Mouse (Mus musculus) liver, embryonic 16.5 days (tissue): ENCODE measurements at regions not wholly inside any gene's neighbourhood (a gene's known extent, or its start where the extent isn't known, plus 50 kb on each side); places are given as distances from the start of the nearest gene placed in this dataset.

Source experiments
- ATAC-seq: fragments of 200-750 bp; cut with Nextera tagmentation; 2 replicates; pipeline ENCODE4 v1.8.0; 2017; ENCODE audit warnings: low read depth, mild to moderate bottlenecking, moderate number of reproducible peaks, moderate library complexity
- H3K27ac ChIP-seq: fragments of 300-500 bp; sonication (generic); 2 replicates; pipeline ENCODE4 v1.5.1; 2014; ENCODE audit warnings: mild to moderate bottlenecking, low read length
- H3K27me3 ChIP-seq: fragments of 300-500 bp; sonication (generic); 2 replicates; pipeline ENCODE4 v1.6.1; 2014; ENCODE audit warnings: low read depth, low read length, mixed read lengths; ENCODE audit not compliant: control insufficient read depth, insufficient read depth
- H3K36me3 ChIP-seq: fragments of 300-500 bp; sonication (generic); 2 replicates; pipeline ENCODE4 v1.6.1; 2014; ENCODE audit warnings: mild to moderate bottlenecking; ENCODE audit not compliant: control insufficient read depth, insufficient read depth
- H3K4me1 ChIP-seq: fragments of 300-500 bp; sonication (generic); 2 replicates; pipeline ENCODE4 v1.6.1; 2014; ENCODE audit warnings: low read depth, low read length, mixed read lengths; ENCODE audit not compliant: control insufficient read depth
- H3K4me2 ChIP-seq: fragments of 300-500 bp; sonication (generic); 2 replicates; pipeline ENCODE4 v1.6.1; 2014; ENCODE audit warnings: low read depth, low read length, mixed read lengths
- H3K4me3 ChIP-seq: fragments of 300-500 bp; sonication (generic); 2 replicates; pipeline ENCODE4 v1.5.1; 2014; ENCODE audit warnings: low read depth, mild to moderate bottlenecking, low read length
- H3K9ac ChIP-seq: fragments of 300-500 bp; sonication (generic); 2 replicates; pipeline ENCODE4 v1.6.1; 2014; ENCODE audit warnings: low read depth, low read length
- H3K9me3 ChIP-seq: fragments of 300-500 bp; sonication (generic); replicated peaks from 2 replicates; pipeline ENCODE4 v1.6.1; 2016; ENCODE audit warnings: low read length; ENCODE audit not compliant: control insufficient read depth
- whole genome bisulfite sequencing: fragments of 180-500 bp; shearing (Covaris S2); extraction: QIAGEN DNeasy Blood & Tissue Kit; methylation state at CpG from one replicate; pipeline ENCODE4 v1.1.7; 2014; ENCODE audit not compliant: insufficient replicate concordance; 5-methylcytosine and 5-hydroxymethylcytosine counted together

DNA sequence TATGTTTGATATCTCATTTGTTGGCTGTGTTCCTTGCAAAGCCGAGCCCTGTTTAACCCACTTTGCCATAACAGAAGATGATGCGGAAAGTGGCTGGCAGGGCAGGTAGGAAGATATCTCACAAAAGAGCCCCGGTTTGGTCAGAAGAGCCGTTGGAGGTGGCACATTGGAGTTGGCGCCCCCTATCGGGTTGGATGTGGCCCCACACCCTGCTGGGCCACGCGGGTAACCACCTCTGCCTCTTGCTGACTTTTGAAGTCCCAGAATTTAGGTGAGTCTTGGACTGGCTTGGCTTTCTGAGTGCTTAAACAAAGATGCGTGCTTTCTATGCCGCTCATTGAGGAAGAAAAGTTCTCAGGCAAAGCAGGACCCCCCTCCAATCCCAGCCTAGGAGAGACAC lies 56.1 kb downstream of the Gm4791 start:
- Histone ChIP-seq H3K4me1 (no peaks in the 10 kb centered on the region), H3K4me2 (no peak overlapping the region), H3K9me3 (no peaks in the 10 kb centered on the region), H3K4me3 (no peak overlapping the region), H3K9ac (no peak overlapping the region), H3K27ac (no peak overlapping the region), H3K27me3 (no peaks in the 10 kb centered on the region), H3K36me3 (no peaks in the 10 kb centered on the region)
- no peak for ATAC-seq
- 64% methylated on average over 10 of the region's 10 CpGs for WGBS

DNA sequence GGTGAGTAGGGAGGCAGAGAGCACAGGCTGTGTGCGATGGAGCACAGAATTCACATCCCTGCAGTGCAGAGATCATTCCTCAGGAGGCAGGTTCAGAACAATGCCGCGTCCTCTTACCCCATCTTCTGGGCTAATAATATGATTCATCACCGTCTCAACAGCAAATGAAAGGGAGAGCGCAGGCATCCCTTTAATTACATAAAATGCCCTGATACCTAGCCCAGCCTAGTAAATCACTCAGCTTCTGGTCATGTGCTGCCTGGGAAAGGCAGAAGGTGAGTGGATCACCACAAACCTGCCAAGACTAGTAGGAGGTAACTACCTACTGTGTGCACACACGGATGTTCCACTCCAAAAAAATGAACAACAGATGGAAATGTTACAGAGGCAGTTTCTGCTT lies 57.0 kb downstream of the Gm4791 start:
- no peaks in the 10 kb centered on the region for H3K9me3 ChIP-seq
- WGBS, result 71% methylated on average over 6 of the region's 6 CpGs
- ATAC-seq, result no peak
- H3K27ac ChIP-seq, result no peak overlapping the region
- no peak overlapping the region for H3K4me2 ChIP-seq
- no peaks in the 10 kb centered on the region for H3K27me3 ChIP-seq
- no peaks in the 10 kb centered on the region for H3K36me3 ChIP-seq
- H3K4me3 ChIP-seq, result no peak overlapping the region
- no peak overlapping the region for H3K9ac ChIP-seq
- no peaks in the 10 kb centered on the region for H3K4me1 ChIP-seq

GRCm38 (mm10) chr9:47059339-47060005 lies 60.9 kb downstream of the Gm4791 start:
- Histone ChIP-seq H3K9ac (no peak overlapping the region), H3K4me2 (no peak overlapping the region), H3K36me3 (no peaks in the 10 kb centered on the region), H3K27ac (no peak overlapping the region), H3K4me3 (no peak overlapping the region), H3K9me3 (no peaks in the 10 kb centered on the region), H3K4me1 (no peaks in the 10 kb centered on the region), H3K27me3 (no peaks in the 10 kb centered on the region)
- WGBS, result 51% methylated on average over 7 of the region's 7 CpGs
- ATAC-seq, result no peak

DNA sequence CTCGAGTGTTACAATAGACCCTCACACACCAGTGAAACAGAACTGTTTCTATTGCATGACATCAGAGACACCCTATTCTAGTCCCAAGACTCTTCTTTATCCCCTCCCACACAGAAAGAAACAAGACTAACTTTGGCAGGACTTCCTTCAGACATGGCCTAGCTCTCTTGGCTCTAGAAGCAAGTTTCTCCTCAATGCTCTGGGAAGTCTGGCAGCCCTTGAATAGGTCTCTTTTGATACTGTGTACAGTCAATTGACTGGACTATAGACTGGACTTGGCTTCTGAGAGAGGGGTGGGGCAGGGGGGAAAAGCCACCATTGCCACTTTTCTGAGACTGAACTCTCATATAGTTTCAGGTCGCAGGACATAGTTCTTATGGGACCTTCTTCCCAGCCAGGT lies 62.2 kb downstream of the Gm4791 start:
- Histone ChIP-seq H3K27ac (no peak overlapping the region), H3K4me1 (no peaks in the 10 kb centered on the region), H3K4me2 (no peak overlapping the region), H3K9me3 (no peaks in the 10 kb centered on the region), H3K36me3 (no peaks in the 10 kb centered on the region), H3K9ac (no peak overlapping the region), H3K4me3 (no peak overlapping the region), H3K27me3 (no peaks in the 10 kb centered on the region)
- WGBS, result 46% methylated on average over 2 of the region's 2 CpGs
- ATAC-seq, result no peak

DNA sequence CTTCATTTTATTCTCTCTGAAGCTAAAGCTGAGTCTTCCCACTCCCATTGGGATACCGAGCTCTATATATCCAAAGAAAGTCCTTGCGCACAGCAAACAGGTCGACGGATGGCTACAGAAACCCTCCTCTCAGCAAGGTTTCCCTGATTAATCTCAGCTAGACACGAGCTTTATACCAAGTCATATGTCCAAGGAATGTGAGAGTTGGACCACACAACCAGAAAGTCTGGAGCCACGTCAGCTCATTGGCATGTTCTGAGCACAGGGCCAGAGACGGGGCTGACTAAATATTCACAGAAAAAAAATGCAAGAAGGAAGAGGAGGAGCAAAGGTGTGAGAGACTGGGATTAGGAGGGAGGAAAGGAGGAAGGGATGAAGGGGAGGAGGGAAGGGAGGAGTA lies 64.0 kb downstream of the Gm4791 start:
- Histone ChIP-seq H3K4me3 (no peak overlapping the region), H3K9ac (no peak overlapping the region), H3K9me3 (no peaks in the 10 kb centered on the region), H3K27ac (no peak overlapping the region), H3K27me3 (no peaks in the 10 kb centered on the region), H3K36me3 (no peaks in the 10 kb centered on the region), H3K4me2 (no peak overlapping the region), H3K4me1 (no peaks in the 10 kb centered on the region)
- WGBS, result 65% methylated on average over 7 of the region's 7 CpGs
- ATAC-seq, result no peak

DNA sequence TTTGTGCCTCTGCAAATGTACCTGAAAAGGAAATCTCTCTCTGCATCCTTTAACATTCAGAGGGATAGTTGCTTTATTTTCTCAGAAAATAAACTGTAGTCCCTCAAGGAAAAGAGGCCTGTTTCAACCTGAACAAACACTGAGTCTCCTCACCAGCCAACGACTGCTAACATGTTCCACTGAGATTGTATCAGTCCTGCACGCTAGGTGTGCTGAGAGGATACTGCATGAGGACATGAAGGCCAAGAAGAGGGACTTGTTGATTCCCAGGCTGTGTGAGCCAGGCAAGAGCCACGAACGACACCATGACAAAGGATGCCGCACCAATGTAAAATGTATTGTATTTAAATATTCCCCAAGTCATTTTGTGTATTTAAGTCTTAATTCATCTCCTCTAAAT lies 65.2 kb downstream of the Gm4791 start:
- Histone ChIP-seq H3K4me3 (no peak overlapping the region), H3K9ac (no peak overlapping the region), H3K27ac (no peak overlapping the region), H3K4me1 (no peaks in the 10 kb centered on the region), H3K36me3 (no peaks in the 10 kb centered on the region), H3K4me2 (no peak overlapping the region), H3K27me3 (no peaks in the 10 kb centered on the region), H3K9me3 (no peaks in the 10 kb centered on the region)
- no peak for ATAC-seq
- WGBS, result 68% methylated on average over 5 of the region's 5 CpGs

DNA sequence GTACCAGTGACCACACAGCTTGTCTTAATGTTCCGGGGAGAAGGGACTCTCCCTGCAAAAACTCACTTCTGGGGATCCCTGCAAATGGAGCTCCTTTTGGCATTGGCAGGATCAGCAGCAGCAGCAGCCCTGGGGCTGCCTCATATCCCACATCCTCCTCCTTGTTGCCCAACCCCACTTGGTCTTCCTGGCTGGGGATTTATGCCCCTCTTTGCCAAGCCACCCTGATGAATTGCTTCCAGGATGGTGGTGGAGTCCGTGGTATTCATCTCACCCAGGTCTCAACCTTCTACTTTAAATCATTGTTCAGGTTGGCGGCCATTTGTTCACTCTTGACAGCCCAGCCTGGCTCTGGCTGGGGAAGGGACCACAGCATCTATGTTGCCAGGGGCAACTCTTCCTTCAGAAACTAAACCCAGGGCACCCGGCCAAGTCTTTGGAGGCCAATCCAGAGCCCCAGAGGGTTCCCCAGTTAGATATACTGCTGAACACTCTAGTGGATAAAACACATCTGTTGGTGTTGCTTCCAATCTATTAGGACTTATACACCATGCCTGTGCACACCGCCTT lies 66.0 kb downstream of the Gm4791 start:
- ATAC-seq, result no peak
- H3K27me3 ChIP-seq, result no peaks in the 10 kb centered on the region
- H3K27ac ChIP-seq, result no peak overlapping the region
- no peaks in the 10 kb centered on the region for H3K4me1 ChIP-seq
- no peaks in the 10 kb centered on the region for H3K36me3 ChIP-seq
- WGBS, result 44% methylated on average over 5 of the region's 5 CpGs
- no peak overlapping the region for H3K9ac ChIP-seq
- H3K4me3 ChIP-seq, result no peak overlapping the region
- no peak overlapping the region for H3K4me2 ChIP-seq
- H3K9me3 ChIP-seq, result no peaks in the 10 kb centered on the region

DNA sequence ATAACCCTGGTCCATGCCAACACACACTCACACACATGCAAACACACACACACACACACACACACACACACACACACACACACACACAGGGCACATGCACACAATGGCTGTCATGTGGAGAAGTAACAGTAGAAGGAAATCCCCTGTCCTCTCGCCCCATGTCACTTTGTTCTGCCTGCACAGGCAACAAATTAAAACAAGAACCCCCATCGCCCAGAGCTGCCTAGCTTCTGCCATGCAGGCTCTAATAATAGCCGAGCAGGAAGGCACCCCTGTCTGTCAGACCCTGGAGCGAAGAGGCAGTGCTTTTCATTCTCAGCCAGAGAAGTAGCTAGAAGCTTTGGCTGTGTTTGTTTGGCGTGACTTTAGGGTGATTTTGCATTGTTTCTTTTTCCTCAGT lies 70.9 kb downstream of the Gm4791 start:
- no peak for ATAC-seq
- no peaks in the 10 kb centered on the region for H3K4me1 ChIP-seq
- H3K9ac ChIP-seq, result no peak overlapping the region
- H3K27me3 ChIP-seq, result no peaks in the 10 kb centered on the region
- H3K27ac ChIP-seq, result no peak overlapping the region
- no peak overlapping the region for H3K4me3 ChIP-seq
- H3K36me3 ChIP-seq, result no peaks in the 10 kb centered on the region
- no peaks in the 10 kb centered on the region for H3K9me3 ChIP-seq
- WGBS, result 15% methylated on average over 5 of the region's 5 CpGs
- H3K4me2 ChIP-seq, result no peak overlapping the region

DNA sequence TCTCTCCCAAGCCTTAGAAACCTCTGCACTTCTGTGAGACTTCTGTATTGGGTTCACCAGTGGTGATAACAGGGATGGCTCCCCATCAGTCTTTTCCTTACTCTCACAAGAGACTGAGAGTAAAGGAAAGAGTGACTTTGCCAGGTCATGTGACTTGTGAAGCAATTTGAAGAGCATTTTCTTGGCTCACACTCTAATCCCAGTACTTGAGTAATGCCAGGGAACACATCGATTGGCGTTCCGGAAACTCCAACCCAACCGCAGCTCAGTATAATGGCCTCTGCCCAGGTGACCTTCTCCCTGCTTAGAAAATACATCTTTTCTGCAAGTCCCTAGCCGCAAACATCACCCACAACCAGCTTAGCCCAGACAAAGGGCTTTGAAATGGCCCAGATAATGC lies 72.4 kb downstream of the Gm4791 start:
- no peak overlapping the region for H3K27ac ChIP-seq
- H3K27me3 ChIP-seq, result no peaks in the 10 kb centered on the region
- H3K9ac ChIP-seq, result no peak overlapping the region
- H3K4me2 ChIP-seq, result no peak overlapping the region
- H3K4me1 ChIP-seq, result no peaks in the 10 kb centered on the region
- 82% methylated on average over 5 of the region's 5 CpGs for WGBS
- no peak for ATAC-seq
- no peaks in the 10 kb centered on the region for H3K36me3 ChIP-seq
- no peak overlapping the region for H3K4me3 ChIP-seq
- H3K9me3 ChIP-seq, result no peaks in the 10 kb centered on the region
